Mouse (Mus musculus) MEL (cell line): ENCODE measurements around the gene Lgi4.

Experiments used
- BHLHE40 ChIP-seq: IDR thresholded peaks from 2 replicates; pipeline ENCODE4 v1.6.1; 2012; ENCODE audit warnings: low read depth, mild to moderate bottlenecking, inconsistent platforms, low read length, improper control_type of control experiment, borderline replicate concordance
- CTCF ChIP-seq, 3 experiments: IDR thresholded peaks in 2 of 3; conservative IDR thresholded peaks in 1 of 3; 2 replicates each; pipeline ENCODE4 v1.5.1; 2011 to 2012; ENCODE audit warnings: low read length in 3 of 3, low read depth in 2 of 3, mild to moderate bottlenecking in 2 of 3, improper control_type of control experiment in 1 of 3, inconsistent platforms in 1 of 3, mixed read lengths in 1 of 3, moderate library complexity in 1 of 3; ENCODE audit not compliant: control insufficient read depth in 1 of 3, insufficient read depth in 1 of 3, poor library complexity in 1 of 3, severe bottlenecking in 1 of 3
- ETS1 ChIP-seq: IDR thresholded peaks from 2 replicates; pipeline ENCODE4 v1.6.1; 2012; ENCODE audit warnings: low read depth, mild to moderate bottlenecking, inconsistent platforms, low read length, improper control_type of control experiment, moderate library complexity
- GABPA ChIP-seq: IDR thresholded peaks from 2 replicates; pipeline ENCODE4 v1.6.1; 2012; ENCODE audit warnings: low read depth, mild to moderate bottlenecking, inconsistent platforms, low read length, improper control_type of control experiment, moderate library complexity
- MAX ChIP-seq: IDR thresholded peaks from 2 replicates; pipeline ENCODE4 v1.6.1; 2011; ENCODE audit warnings: low read length, improper control_type of control experiment
- POLR2A ChIP-seq, 2 experiments: IDR thresholded peaks; 2 replicates each; pipeline ENCODE4 v1.6.1; 2011 to 2012; ENCODE audit warnings: low read length in 2 of 2, mild to moderate bottlenecking in 2 of 2, control low read depth in 1 of 2, improper control_type of control experiment in 1 of 2, low read depth in 1 of 2, moderate library complexity in 1 of 2; ENCODE audit not compliant: control insufficient read depth in 1 of 2, insufficient read depth in 1 of 2, poor library complexity in 1 of 2
- TCF12 ChIP-seq: IDR thresholded peaks from 2 replicates; pipeline ENCODE4 v1.6.1; 2014; ENCODE audit warnings: low read depth, mild to moderate bottlenecking, inconsistent platforms, low read length, improper control_type of control experiment, moderate library complexity

DNA sequence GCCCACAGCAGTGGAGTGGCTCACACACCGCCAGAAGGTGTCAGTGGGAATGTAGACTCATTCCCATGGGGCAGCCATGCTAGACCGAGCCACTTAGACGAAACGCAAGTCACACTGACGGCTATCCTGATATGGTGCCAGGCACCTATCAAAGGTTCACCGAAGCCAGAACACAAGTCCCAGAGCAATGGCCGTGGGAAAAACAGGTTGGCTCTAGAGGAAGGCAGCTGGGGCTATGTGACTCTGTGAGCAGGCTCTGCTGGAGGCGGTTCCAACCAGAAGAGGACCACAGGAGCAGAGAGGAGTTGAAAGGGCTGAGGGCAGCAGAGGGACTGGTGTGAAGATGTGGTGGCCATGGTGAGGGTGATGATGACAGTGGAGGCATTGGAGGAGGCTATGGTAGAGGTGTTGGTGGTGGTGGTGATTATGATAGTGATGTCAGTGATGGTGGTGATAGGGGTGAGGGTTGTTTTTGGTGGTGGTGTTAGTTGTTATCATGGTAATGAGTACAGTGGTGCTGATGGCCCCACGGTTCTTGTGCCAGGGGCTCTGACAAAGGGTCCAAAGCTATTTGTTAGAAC lies 27.1 kb downstream of the Lgi4 start:
- TF ChIP-seq ETS1, result no peak
- no peak for TF ChIP-seq POLR2A (IDR thresholded peaks at IDR 0.05; ENCODE audit: control insufficient read depth in 1 of 2, insufficient read depth in 1 of 2, low read depth in 1 of 2, low read length in 2 of 2, poor library complexity in 1 of 2)
- no peak for TF ChIP-seq CTCF (IDR thresholded peaks at IDR 0.05 in 2 of 3, conservative IDR thresholded peaks at IDR 0.05 in 1 of 3; ENCODE audit: control insufficient read depth in 1 of 3, insufficient read depth in 1 of 3, low read depth in 2 of 3, low read length in 3 of 3, poor library complexity in 1 of 3, severe bottlenecking in 1 of 3)
- TF ChIP-seq BHLHE40, result no peak
- TF ChIP-seq TCF12, result no peak
- no peak for TF ChIP-seq MAX
- no peak for TF ChIP-seq GABPA
